Mouse (Mus musculus) midbrain, embryonic 11.5 days (tissue): ENCODE measurements around the gene Acly. TPM values are rescaled to one million over a fixed set of nuclear protein-coding genes. Genes with fewer than 3 reads are reported as not detected.

Source experiments
- ATAC-seq: fragments of 200-750 bp; cut with Nextera tagmentation; 2 replicates; pipeline ENCODE4 v1.8.0; 2017; ENCODE audit warnings: moderate TSS enrichment, moderate library complexity; ENCODE audit not compliant: low FRiP score
- DNase-seq: peaks from one replicate; pipeline ENCODE4 v3.0.0; 2015; ENCODE audit warnings: low spot score; ENCODE audit errors: missing footprints
- H3K27ac ChIP-seq: fragments of 300-500 bp; sonication (generic); 2 replicates; pipeline ENCODE4 v1.5.1; 2014; ENCODE audit warnings: low read depth, low read length
- H3K27me3 ChIP-seq: fragments of 300-500 bp; sonication (generic); 2 replicates; pipeline ENCODE4 v1.6.1; 2014; ENCODE audit warnings: mild to moderate bottlenecking, low read length, moderate library complexity, mixed read lengths; ENCODE audit not compliant: control insufficient read depth, insufficient read depth
- H3K36me3 ChIP-seq: fragments of 300-500 bp; sonication (generic); 2 replicates; pipeline ENCODE4 v1.6.1; 2014; ENCODE audit warnings: mild to moderate bottlenecking, low read length, moderate library complexity, mixed read lengths; ENCODE audit not compliant: control insufficient read depth, insufficient read depth
- H3K4me1 ChIP-seq: fragments of 300-500 bp; sonication (generic); 2 replicates; pipeline ENCODE4 v1.6.1; 2014; ENCODE audit warnings: low read length; ENCODE audit not compliant: control insufficient read depth, insufficient read depth
- H3K4me2 ChIP-seq: fragments of 300-500 bp; sonication (generic); 2 replicates; pipeline ENCODE4 v1.6.1; 2014; ENCODE audit warnings: mild to moderate bottlenecking, moderate library complexity
- H3K4me3 ChIP-seq: fragments of 300-500 bp; sonication (generic); 2 replicates; pipeline ENCODE4 v1.5.1; 2014; ENCODE audit warnings: low read depth, low read length
- H3K9ac ChIP-seq: fragments of 300-500 bp; sonication (generic); 2 replicates; pipeline ENCODE4 v1.6.1; 2014; ENCODE audit warnings: low read length
- H3K9me3 ChIP-seq: fragments of 300-500 bp; sonication (generic); 2 replicates; pipeline ENCODE4 v1.6.1; 2016; ENCODE audit warnings: low read length; ENCODE audit not compliant: control insufficient read depth
- WGBS: fragments of 180-500 bp; shearing (Covaris S2); extraction: QIAGEN DNeasy Blood & Tissue Kit; methylation state at CpG from one replicate; pipeline ENCODE4 v1.1.7; 2014; 5-methylcytosine and 5-hydroxymethylcytosine counted together
- polyA plus RNA-seq: library from polyadenylated mRNA; unstranded; fragments of >200 nt; fragmentation: Nextera tagmentation; extraction: Ambion mirVana; gene quantifications from 2 replicates; pipeline ENCODE4 v1.2.1, GENCODE M21; 2014

The Acly gene
- polyA plus RNA-seq, 1 experiment from 2014 or later: 314 TPM

DNA sequence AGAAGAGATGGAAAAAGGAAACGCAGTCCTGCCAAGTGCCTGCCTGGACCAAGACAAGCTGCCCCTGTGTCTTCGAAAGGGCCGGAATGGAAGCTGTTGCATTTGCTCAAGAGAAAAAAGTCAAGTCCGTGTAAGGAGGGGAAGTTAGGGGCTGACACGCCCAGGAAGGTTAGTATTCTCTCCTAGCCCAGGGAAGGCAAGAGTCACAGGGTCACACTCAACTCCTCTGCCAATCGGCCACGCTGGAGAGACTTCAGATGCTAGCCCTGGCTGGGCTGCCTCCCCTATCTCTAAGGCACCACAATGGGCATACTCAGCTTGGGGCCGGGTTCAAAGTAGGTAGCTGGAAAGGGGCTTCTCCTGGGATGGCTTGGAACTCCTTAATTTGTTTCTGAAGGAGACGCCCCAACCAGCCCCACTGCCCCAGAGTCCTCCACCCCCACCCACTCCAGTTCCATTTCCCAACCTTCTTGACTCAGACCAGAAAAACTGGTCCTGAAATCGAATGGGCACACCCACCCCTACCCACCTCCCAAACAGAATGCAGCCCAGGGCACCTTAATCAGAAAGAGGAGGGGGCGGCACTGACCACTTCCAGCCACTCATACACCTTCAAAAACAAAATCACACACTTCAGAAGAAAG is 2.7 kb downstream of the Acly start:
- Histone ChIP-seq H3K9me3 (no peaks in the 10 kb centered on the region), H3K4me1 (peaks cover 19% of the 10 kb centered on the region), H3K27me3 (no peaks in the 10 kb centered on the region), H3K27ac (no peak overlapping the region), H3K4me3 (peak overlapping the region; percentile 4; the same call in 1 of the 2 replicates), H3K4me2 (peak overlapping the region; percentile 64), H3K36me3 (peaks cover 29% of the 10 kb centered on the region), H3K9ac (peak overlapping the region; percentile 94; the same call in 1 of the 2 replicates)
- ATAC-seq (no peak), DNase-seq (no peak)
- 56% methylated on average over 11 of the region's 11 CpGs for WGBS

GRCm38 (mm10) chr11:100524358-100524757 is 3.4 kb downstream of the Acly start:
- Histone ChIP-seq H3K27ac (no peak overlapping the region), H3K36me3 (peaks cover 36% of the 10 kb centered on the region), H3K9me3 (no peaks in the 10 kb centered on the region), H3K27me3 (no peaks in the 10 kb centered on the region), H3K4me2 (no peak overlapping the region), H3K4me1 (peaks cover 19% of the 10 kb centered on the region), H3K4me3 (no peak overlapping the region), H3K9ac (no peak overlapping the region)
- no peak for DNase-seq
- WGBS: 82% methylated on average over 5 of the region's 5 CpGs
- no peak for ATAC-seq

DNA sequence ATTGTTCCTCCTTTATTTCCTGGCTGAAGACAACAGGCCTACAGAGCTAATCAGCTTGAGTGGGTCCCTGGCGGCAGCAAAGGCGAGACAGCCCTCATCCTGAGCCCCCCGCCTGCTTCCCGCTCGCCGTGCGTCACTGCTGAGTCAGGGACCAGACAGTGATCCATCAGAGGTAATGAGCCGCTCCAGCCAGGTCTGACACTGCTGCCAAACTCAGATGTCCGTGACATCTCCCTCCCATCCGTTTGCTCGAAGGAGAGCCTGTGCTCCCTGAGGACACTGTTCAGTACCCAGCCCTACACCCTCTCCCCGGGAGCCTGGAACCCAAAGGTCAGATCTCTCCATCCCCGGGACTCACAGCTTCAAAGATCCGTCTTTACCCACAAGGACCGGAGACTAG is 7.0 kb downstream of the Acly start:
- Histone ChIP-seq H3K9ac (no peak overlapping the region), H3K36me3 (peaks cover 49% of the 10 kb centered on the region), H3K4me3 (no peak overlapping the region), H3K27ac (no peak overlapping the region), H3K4me2 (no peak overlapping the region), H3K9me3 (no peaks in the 10 kb centered on the region), H3K27me3 (no peaks in the 10 kb centered on the region), H3K4me1 (peaks cover 12% of the 10 kb centered on the region)
- ATAC-seq (no peak), DNase-seq (no peak)
- 87% methylated on average over 15 of the region's 15 CpGs for WGBS

DNA sequence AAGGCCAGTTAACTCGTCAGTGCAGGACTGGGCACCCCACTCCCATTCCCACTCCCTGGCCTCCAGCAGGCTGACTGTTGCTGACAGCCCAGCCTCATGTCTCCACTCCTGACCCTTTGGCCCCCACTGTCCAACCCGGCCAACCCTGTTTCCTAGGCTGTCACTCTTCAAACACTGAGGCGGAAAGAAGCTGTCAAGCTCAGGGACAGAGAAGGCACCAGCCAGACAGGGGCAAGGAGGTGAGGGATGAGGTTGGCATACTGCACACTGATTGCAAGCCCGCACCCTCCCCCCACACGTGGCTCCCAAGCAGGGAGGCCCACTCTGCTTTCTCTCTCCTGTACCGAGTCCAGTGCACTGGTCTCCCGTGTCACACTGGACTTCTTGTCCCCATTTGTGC is 8.6 kb downstream of the Acly start:
- Histone ChIP-seq H3K36me3 (peaks cover 66% of the 10 kb centered on the region), H3K4me3 (no peak overlapping the region), H3K4me2 (no peak overlapping the region), H3K27me3 (no peaks in the 10 kb centered on the region), H3K27ac (no peak overlapping the region), H3K9me3 (no peaks in the 10 kb centered on the region), H3K9ac (no peak overlapping the region), H3K4me1 (no peaks in the 10 kb centered on the region)
- ATAC-seq (no peak), DNase-seq (no peak)
- WGBS: 82% methylated on average over 7 of the region's 7 CpGs

DNA sequence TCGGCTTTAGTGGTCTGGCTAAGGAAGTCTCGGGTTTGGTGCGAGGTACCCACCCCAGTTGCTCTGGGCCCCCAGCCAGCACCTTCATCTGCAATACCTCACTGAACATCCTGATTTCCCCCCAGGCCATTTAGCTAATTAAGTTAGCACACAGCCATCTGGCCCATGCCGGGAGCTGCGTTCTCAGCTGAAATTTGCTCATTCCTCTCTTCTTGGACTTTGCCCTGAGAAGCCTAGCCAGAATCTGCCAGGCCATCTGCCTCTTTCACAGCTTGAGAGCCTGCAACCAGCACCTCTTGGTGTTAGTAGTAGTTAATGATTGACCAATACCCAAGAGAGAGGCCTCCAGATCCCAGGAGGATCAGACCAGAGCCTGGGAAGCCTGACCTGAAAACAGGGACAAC is 9.6 kb downstream of the Acly start:
- Histone ChIP-seq H3K36me3 (peaks cover 70% of the 10 kb centered on the region), H3K4me1 (no peaks in the 10 kb centered on the region), H3K4me3 (no peak overlapping the region), H3K4me2 (no peak overlapping the region), H3K9me3 (no peaks in the 10 kb centered on the region), H3K27me3 (no peaks in the 10 kb centered on the region), H3K9ac (no peak overlapping the region), H3K27ac (no peak overlapping the region)
- no peak for ATAC-seq
- WGBS: 93% methylated on average over 5 of the region's 5 CpGs
- DNase-seq: no peak

DNA sequence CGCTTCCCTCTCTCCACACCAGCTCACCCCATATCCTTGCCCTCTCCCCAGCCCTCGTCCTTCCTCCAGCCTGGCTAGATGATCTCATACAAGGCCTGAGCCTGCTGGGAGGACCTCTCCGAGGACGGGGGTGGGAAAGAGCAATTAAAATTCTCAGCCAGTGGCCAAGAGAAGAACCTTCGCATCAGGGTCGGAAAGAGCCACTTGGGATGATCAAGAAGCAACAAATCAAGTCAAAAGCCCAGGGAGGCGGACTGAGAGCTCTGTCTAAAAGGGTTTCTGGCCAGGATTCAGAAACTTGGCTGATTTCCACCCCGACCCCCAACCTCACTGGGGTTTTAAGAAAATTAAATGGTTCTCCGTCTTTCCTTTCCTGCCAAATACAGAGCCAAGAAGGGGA is 11.5 kb downstream of the Acly start:
- WGBS: 95% methylated on average over 9 of the region's 9 CpGs
- H3K36me3 ChIP-seq: peaks cover 63% of the 10 kb centered on the region
- H3K9ac ChIP-seq: no peak overlapping the region
- no peak overlapping the region for H3K4me3 ChIP-seq
- DNase-seq: no peak
- no peaks in the 10 kb centered on the region for H3K9me3 ChIP-seq
- H3K4me1 ChIP-seq: no peaks in the 10 kb centered on the region
- no peak for ATAC-seq
- no peak overlapping the region for H3K4me2 ChIP-seq
- no peak overlapping the region for H3K27ac ChIP-seq
- no peaks in the 10 kb centered on the region for H3K27me3 ChIP-seq

DNA sequence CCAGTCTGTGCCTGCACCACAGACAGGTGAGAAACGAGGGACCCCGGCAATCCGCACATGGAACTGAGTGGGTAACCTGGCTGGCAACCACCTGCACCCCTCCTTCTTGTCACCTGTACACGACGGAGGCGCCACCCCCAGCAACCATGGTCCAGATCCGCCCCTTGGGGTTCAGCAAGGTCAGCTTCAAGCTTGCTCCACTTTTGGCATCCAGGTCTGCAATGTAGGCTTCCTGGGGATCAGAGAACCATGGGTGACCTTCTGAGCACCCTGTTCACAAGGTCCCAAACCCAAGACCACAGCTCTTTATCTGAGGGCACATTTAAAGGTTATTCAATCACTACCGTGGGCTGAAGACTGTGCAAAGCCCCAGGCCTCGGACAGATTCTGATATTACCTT is 12.0 kb downstream of the Acly start:
- Histone ChIP-seq H3K9ac (no peak overlapping the region), H3K27me3 (no peaks in the 10 kb centered on the region), H3K4me1 (no peaks in the 10 kb centered on the region), H3K36me3 (peaks cover 64% of the 10 kb centered on the region), H3K9me3 (no peaks in the 10 kb centered on the region), H3K4me2 (no peak overlapping the region), H3K27ac (no peak overlapping the region), H3K4me3 (no peak overlapping the region)
- no peak for DNase-seq
- WGBS: 92% methylated on average over 9 of the region's 9 CpGs
- no peak for ATAC-seq

DNA sequence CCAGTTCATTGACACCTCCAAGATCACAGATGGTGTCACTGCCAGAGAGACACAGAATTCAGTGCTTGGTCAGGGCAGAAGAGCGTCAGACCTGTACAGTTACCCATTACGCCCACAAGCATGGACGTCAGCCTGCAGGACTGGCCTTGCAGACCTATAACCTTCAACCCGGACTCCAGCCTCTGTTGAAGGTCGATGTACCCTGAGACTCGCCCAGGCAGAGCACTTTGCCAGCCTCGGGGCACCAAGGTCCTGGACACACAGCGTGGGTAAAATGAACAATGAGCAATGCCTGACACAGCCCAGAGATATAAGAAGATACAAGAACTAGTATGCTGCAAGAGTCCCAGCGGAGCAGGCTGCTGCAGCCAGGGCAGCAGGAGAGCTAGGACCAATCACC is 12.7 kb downstream of the Acly start:
- no peak overlapping the region for H3K27ac ChIP-seq
- no peaks in the 10 kb centered on the region for H3K9me3 ChIP-seq
- H3K4me2 ChIP-seq: no peak overlapping the region
- H3K27me3 ChIP-seq: no peaks in the 10 kb centered on the region
- no peak overlapping the region for H3K9ac ChIP-seq
- no peak overlapping the region for H3K4me3 ChIP-seq
- no peaks in the 10 kb centered on the region for H3K4me1 ChIP-seq
- ATAC-seq (no peak), DNase-seq (no peak)
- WGBS: 92% methylated on average over 9 of the region's 9 CpGs
- peaks cover 59% of the 10 kb centered on the region for H3K36me3 ChIP-seq

DNA sequence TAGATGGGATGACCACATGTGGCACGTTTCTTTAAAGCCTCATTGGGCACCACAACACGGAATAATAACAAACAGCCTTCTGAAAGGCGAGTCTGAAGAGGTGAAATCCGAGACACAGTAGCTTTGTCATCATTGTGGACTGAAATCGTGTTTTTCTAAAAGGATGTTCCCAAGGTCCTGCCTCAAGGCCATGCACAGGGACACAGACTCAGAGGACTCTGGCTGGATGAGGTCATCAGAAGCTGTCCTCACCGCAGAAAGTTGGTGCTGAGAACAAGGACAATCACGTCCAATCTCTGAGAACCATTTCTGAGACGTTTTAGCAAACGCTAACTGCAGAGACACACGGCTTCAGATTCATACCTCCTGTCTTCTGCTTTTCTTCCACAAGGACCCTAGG is 14.1 kb downstream of the Acly start:
- Histone ChIP-seq H3K36me3 (peaks cover 49% of the 10 kb centered on the region), H3K9me3 (no peaks in the 10 kb centered on the region), H3K27me3 (no peaks in the 10 kb centered on the region), H3K4me3 (no peak overlapping the region), H3K4me2 (no peak overlapping the region), H3K4me1 (no peaks in the 10 kb centered on the region), H3K27ac (no peak overlapping the region), H3K9ac (no peak overlapping the region)
- no peak for DNase-seq
- ATAC-seq: no peak
- 92% methylated on average over 10 of the region's 10 CpGs for WGBS
